Mouse (Mus musculus) CH12.LX (cell line): ENCODE results near the gene Ccnd3.

Experiments
- CTCF ChIP-seq, 2 experiments: IDR thresholded peaks in 1 of 2; conservative IDR thresholded peaks in 1 of 2; 2 replicates each; pipeline ENCODE4 v1.5.1; 2011 to 2012; ENCODE audit warnings: low read depth in 2 of 2, low read length in 2 of 2, improper control_type of control experiment in 1 of 2, inconsistent platforms in 1 of 2, mild to moderate bottlenecking in 1 of 2, moderate library complexity in 1 of 2
- EP300 ChIP-seq: IDR thresholded peaks from 2 replicates; pipeline ENCODE4 v1.6.1; 2011; ENCODE audit warnings: low read length, improper control_type of control experiment
- HCFC1 ChIP-seq: IDR thresholded peaks from 2 replicates; pipeline ENCODE4 v1.6.1; 2012; ENCODE audit warnings: low read depth, mild to moderate bottlenecking, inconsistent platforms, low read length, improper control_type of control experiment
- KAT2A ChIP-seq: IDR thresholded peaks from 2 replicates; pipeline ENCODE4 v1.6.1; 2012; ENCODE audit warnings: low read length, improper control_type of control experiment, inconsistent platforms; ENCODE audit not compliant: insufficient replicate concordance
- POLR2A ChIP-seq: IDR thresholded peaks from 2 replicates; pipeline ENCODE4 v1.6.1; 2011; ENCODE audit warnings: low read depth, mild to moderate bottlenecking, improper control_type of control experiment, low read length

DNA sequence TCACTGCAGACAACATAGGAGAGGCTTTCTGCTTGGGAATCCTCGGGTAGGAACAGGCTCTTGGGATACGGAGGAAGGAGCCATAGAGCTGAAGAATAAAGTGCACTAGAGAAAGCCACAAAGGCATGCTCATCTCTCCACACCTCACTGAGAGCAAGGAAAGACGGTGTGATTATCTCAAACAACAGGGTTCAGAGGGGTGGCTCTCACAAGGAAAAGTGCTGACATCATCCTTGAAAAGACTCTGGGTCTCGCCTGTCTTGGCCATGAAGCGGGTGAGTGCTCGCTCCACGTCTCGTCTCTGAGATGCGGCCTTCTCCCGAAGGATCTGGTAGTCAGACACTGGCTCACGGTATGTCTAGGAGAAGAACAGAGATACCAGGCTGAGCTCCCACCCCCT, 10.7 kb upstream of the Ccnd3 start:
- TF ChIP-seq HCFC1, result no peak
- TF ChIP-seq KAT2A, result no peak
- TF ChIP-seq EP300, result no peak
- TF ChIP-seq CTCF (conservative IDR thresholded peaks at IDR 0.05 in 1 of 2, IDR thresholded peaks at IDR 0.05 in 1 of 2; ENCODE audit: low read depth in 2 of 2, low read length in 2 of 2), result no peak
- TF ChIP-seq POLR2A, result no peak
